Mouse (Mus musculus): ENCODE measurements around the gene Frem2. TPM values are rescaled to one million over a fixed set of nuclear protein-coding genes. Genes with fewer than 3 reads are reported as not detected.
A peak's percentile ranks its signal among the peaks of the same experiment; 100 is the strongest.

The Frem2 gene
- polyA plus RNA-seq, 1 experiment from 2014 or later = 5.8 TPM

DNA sequence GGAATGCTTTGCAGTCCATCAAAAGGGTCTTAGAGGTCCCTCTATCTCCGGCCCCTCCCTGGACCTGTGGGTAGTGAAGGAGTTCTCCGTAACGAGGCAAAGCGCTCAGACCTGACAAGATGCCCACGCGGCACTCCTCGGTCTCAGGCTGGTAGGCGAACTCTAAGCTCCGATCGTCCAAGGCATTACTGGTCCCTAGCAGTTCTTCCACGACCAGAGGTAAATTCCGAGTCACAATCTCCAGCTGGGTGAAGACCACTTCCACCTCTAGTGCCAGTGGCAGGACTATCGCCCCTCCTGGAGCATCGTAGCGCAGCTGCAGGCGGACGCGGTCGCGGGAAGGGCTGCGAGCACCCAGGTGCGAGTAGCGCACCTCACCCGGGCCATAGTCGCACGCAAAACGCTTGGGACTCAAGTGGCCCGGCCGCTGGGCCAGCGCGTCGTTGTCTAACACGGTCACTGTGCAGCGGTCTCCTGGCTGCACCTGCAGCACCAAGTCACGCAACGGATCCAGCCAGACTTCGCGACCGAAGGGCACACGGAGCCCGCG is 752 bp downstream of the Frem2 start:
- Histone ChIP-seq H3K9ac (peak overlapping the region; percentile 18; the same call in 1 of the 2 replicates), H3K9me3 (replicated peaks) (peaks cover 17% of the 10 kb centered on the region; the same call in 1 of the 2 replicates), H3K4me1 (peaks cover 24% of the 10 kb centered on the region), H3K27ac (replicated peaks) (peak overlapping the region; percentile 53), H3K4me2 (replicated peaks) (peak overlapping the region; percentile 94), H3K36me3 (peaks cover 15% of the 10 kb centered on the region), H3K27me3 (peaks cover 27% of the 10 kb centered on the region), H3K4me3 (replicated peaks) (peak overlapping the region; percentile 60)
- WGBS = under 1% methylated on average over 42 of the region's 42 CpGs
- ATAC-seq (ENCODE audit: insufficient number of reproducible peaks, low FRiP score, low TSS enrichment, low read depth) = no peak

GRCm38 (mm10) chr3:53655343-53655742 is 1.8 kb downstream of the Frem2 start:
- WGBS = 87% methylated on average over 13 of the region's 13 CpGs
- Histone ChIP-seq H3K4me3 (replicated peaks) (no peak overlapping the region), H3K4me1 (peaks cover 25% of the 10 kb centered on the region), H3K4me2 (replicated peaks) (peak overlapping the region; percentile 94; the same call in 1 of the 2 replicates), H3K9ac (no peak overlapping the region), H3K9me3 (replicated peaks) (peaks cover 17% of the 10 kb centered on the region; the same call in 1 of the 2 replicates), H3K36me3 (peaks cover 15% of the 10 kb centered on the region), H3K27me3 (peaks cover 27% of the 10 kb centered on the region), H3K27ac (replicated peaks) (no peak overlapping the region)
- ATAC-seq (ENCODE audit: insufficient number of reproducible peaks, low FRiP score, low TSS enrichment, low read depth) = no peak

DNA sequence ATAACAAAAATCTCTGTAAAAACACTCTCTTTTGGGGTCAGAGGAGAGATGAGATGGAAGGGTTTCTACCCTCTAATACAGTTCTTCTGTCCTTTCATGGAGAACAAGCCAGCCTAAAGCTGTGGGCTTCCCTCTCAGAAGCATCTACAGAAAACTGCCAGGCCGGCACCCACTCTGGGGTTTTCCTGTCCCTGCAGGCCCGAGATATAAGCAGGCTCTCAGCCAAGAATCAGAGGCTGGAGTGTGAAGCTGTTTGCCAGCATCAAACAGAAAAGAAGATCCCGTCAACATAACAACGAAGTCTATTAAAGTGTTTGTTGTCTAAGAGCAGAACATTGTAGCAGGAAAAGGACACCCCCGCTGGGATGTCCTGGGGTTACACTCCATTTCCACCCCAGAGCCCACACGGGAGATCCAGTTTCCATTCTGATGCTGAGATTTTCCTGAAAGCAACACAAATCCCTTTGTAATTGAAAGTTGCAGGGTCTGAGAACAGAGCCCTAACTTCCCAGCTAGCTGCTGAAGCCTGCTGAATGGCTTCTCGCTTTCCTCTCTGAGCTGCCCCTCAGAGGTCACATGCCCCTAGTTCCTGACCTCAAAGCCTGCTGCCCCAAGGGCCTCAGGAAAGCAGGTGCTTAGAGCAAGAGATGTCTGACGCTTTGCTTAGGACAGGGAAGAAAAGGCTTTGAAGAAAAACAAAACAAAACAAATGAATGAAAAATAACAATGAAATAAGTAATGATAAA is 7.0 kb downstream of the Frem2 start:
- no peak overlapping the region for H3K9ac ChIP-seq
- peak overlapping the region; percentile 22 for H3K4me2 ChIP-seq (replicated peaks)
- ATAC-seq (ENCODE audit: insufficient number of reproducible peaks, low FRiP score, low TSS enrichment, low read depth) = no peak
- 0 out of 2 replicates have a peak, but pooled peaks cover 8% of the 10 kb centered on the region for H3K4me1 ChIP-seq
- peak overlapping the region; percentile 66 for H3K27ac ChIP-seq (replicated peaks)
- H3K36me3 ChIP-seq = peaks cover 15% of the 10 kb centered on the region
- WGBS = 4% methylated on average over 8 of the region's 8 CpGs
- peaks cover 3% of the 10 kb centered on the region; the same call in 1 of the 2 replicates for H3K27me3 ChIP-seq
- H3K9me3 ChIP-seq (replicated peaks) = peaks cover 17% of the 10 kb centered on the region; the same call in 1 of the 2 replicates
- no peak overlapping the region; the same call in 1 of the 2 replicates for H3K4me3 ChIP-seq (replicated peaks)

GRCm38 (mm10) chr3:53649425-53649824 is 7.7 kb downstream of the Frem2 start:
- no peak for ATAC-seq (ENCODE audit: insufficient number of reproducible peaks, low FRiP score, low TSS enrichment, low read depth)
- WGBS = 45% methylated on average over 4 of the region's 4 CpGs
- Histone ChIP-seq H3K4me2 (replicated peaks) (no peak overlapping the region), H3K36me3 (peaks cover 11% of the 10 kb centered on the region), H3K4me1 (0 out of 2 replicates have a peak, but pooled peaks cover 8% of the 10 kb centered on the region), H3K27me3 (no peaks in the 10 kb centered on the region), H3K9me3 (replicated peaks) (peaks cover 10% of the 10 kb centered on the region; the same call in 1 of the 2 replicates), H3K27ac (replicated peaks) (no peak overlapping the region), H3K4me3 (replicated peaks) (no peak overlapping the region), H3K9ac (no peak overlapping the region)

DNA sequence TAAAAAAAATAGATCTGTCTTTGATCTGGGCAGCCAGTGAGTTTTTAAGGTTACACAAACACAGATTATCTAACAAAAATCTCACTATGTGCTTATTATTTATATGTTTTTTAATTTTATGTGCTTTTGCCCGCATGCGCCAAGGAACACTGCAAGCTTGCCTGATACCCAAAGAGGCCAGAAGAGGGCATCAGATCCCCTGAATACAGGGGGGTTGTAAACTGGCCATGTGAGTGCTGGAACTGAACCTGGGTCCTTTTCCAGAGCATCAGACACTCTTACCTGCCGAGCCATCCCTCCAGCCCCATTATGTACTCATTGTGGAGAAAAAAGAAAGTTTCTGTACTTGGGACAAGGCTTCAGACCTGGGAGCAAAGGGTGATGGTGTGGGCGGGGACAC is 8.3 kb downstream of the Frem2 start:
- Histone ChIP-seq H3K9me3 (replicated peaks) (peaks cover 4% of the 10 kb centered on the region; the same call in 1 of the 2 replicates), H3K27ac (replicated peaks) (no peak overlapping the region), H3K4me2 (replicated peaks) (no peak overlapping the region), H3K4me3 (replicated peaks) (no peak overlapping the region), H3K36me3 (peaks cover 6% of the 10 kb centered on the region), H3K4me1 (0 out of 2 replicates have a peak, but pooled peaks cover 8% of the 10 kb centered on the region), H3K9ac (no peak overlapping the region), H3K27me3 (no peaks in the 10 kb centered on the region)
- WGBS = 79% methylated on average over 4 of the region's 4 CpGs
- ATAC-seq (ENCODE audit: insufficient number of reproducible peaks, low FRiP score, low TSS enrichment, low read depth) = no peak

DNA sequence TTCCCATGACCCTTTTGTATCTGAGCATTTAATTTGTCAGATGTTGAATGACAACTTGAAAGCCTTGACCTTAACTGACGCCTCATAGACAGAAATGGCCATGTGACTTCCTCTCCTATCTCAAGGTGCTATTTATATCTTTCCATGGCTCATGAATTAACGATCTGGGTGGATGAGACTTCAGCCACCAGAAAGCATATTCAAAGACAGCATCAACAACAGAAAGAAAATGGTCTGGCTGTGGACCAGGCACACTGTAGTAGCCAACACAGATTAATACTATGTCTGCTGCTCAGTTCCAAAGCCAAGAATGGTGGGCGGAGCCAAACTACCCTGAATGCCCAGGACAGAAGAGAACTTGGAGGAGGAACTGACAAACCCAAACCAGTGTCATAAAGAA is 21.2 kb downstream of the Frem2 start:
- no peak for ATAC-seq (ENCODE audit: insufficient number of reproducible peaks, low FRiP score, low TSS enrichment, low read depth)
- no peaks in the 10 kb centered on the region for H3K27me3 ChIP-seq
- H3K4me1 ChIP-seq = no peaks in the 10 kb centered on the region
- 65% methylated on average over 3 of the region's 3 CpGs for WGBS
- no peak overlapping the region for H3K4me3 ChIP-seq (replicated peaks)
- H3K9ac ChIP-seq = no peak overlapping the region
- no peak overlapping the region for H3K27ac ChIP-seq (replicated peaks)
- H3K36me3 ChIP-seq = no peaks in the 10 kb centered on the region
- no peak overlapping the region for H3K4me2 ChIP-seq (replicated peaks)
- H3K9me3 ChIP-seq (replicated peaks) = no peaks in the 10 kb centered on the region

DNA sequence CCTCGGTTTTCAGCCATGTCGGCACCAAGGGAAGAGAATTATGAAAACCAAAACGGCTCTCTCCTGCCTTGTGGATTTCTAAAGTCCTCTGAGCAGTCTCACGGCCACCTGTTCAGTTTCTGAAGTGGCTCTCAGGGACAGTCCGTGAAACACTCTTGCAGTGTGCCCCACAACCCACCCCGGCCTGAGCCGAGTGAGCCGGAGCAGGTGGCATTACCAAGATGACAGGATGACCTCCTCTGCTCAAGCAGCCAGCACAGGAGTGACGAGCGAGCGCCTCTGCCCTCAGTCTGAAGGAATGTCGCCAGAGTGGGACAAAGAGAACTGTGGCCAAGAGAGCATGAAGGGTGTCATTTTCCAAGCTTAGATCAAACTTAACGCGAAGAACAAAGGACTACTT is 26.0 kb downstream of the Frem2 start:
- Histone ChIP-seq H3K9ac (no peak overlapping the region), H3K27me3 (no peaks in the 10 kb centered on the region), H3K4me1 (no peaks in the 10 kb centered on the region), H3K36me3 (no peaks in the 10 kb centered on the region), H3K27ac (replicated peaks) (no peak overlapping the region), H3K4me2 (replicated peaks) (no peak overlapping the region), H3K9me3 (replicated peaks) (no peaks in the 10 kb centered on the region), H3K4me3 (replicated peaks) (no peak overlapping the region)
- WGBS = 66% methylated on average over 14 of the region's 14 CpGs
- ATAC-seq (ENCODE audit: insufficient number of reproducible peaks, low FRiP score, low TSS enrichment, low read depth) = no peak

DNA sequence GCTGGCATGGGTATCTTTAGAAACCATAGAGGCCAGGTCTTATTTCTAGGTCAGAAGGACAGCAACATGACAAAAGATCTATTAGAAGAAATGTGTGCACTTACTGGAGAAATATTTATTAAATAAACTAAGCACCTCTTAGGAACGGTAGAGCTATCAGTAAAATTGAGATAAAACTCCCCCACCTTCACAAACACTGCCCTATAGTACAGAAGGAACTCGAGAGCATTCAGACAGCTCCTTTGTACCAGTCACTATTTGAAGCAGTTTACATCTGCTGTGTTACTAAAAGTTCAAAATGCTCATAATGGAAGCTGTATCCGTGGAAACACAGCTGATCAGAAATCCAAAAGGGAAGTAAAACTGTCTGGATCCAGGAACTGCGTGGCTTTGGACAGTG is 26.5 kb downstream of the Frem2 start:
- H3K9me3 ChIP-seq (replicated peaks) = no peaks in the 10 kb centered on the region
- H3K4me2 ChIP-seq (replicated peaks) = no peak overlapping the region
- no peaks in the 10 kb centered on the region for H3K27me3 ChIP-seq
- H3K4me3 ChIP-seq (replicated peaks) = no peak overlapping the region
- H3K27ac ChIP-seq (replicated peaks) = no peak overlapping the region
- no peak overlapping the region for H3K9ac ChIP-seq
- ATAC-seq (ENCODE audit: insufficient number of reproducible peaks, low FRiP score, low TSS enrichment, low read depth) = no peak
- no peaks in the 10 kb centered on the region for H3K36me3 ChIP-seq
- no peaks in the 10 kb centered on the region for H3K4me1 ChIP-seq
- 77% methylated on average over 4 of the region's 4 CpGs for WGBS

GRCm38 (mm10) chr3:53629966-53630365 is 27.2 kb downstream of the Frem2 start:
- no peaks in the 10 kb centered on the region for H3K9me3 ChIP-seq (replicated peaks)
- ATAC-seq (ENCODE audit: insufficient number of reproducible peaks, low FRiP score, low TSS enrichment, low read depth) = no peak
- no peaks in the 10 kb centered on the region for H3K27me3 ChIP-seq
- no peak overlapping the region for H3K9ac ChIP-seq
- no peaks in the 10 kb centered on the region for H3K36me3 ChIP-seq
- no peak overlapping the region for H3K4me2 ChIP-seq (replicated peaks)
- H3K4me1 ChIP-seq = no peaks in the 10 kb centered on the region
- no peak overlapping the region for H3K4me3 ChIP-seq (replicated peaks)
- WGBS = 85% methylated on average over 5 of the region's 5 CpGs
- H3K27ac ChIP-seq (replicated peaks) = no peak overlapping the region

DNA sequence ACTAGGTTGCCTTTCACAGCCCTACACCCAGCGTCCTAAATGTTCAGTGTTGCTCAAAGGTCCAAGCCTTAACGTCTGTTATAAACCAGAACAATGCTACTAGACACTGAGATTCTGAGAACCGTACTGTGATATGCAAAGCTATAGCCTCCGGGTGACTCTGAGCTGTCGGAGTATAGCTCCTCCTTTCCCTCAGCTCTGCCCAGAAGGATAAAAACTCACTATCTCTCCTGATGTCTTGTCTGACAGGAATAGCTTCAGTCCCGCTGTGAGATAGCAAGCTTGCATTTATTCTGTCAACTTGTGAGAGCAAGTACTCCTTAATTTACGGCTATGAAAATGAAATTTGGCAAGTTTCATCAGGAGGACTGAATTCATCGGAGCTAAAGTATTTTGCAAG is 33.9 kb downstream of the Frem2 start:
- Histone ChIP-seq H3K4me2 (replicated peaks) (no peak overlapping the region), H3K4me3 (replicated peaks) (no peak overlapping the region), H3K9me3 (replicated peaks) (no peaks in the 10 kb centered on the region), H3K27ac (replicated peaks) (no peak overlapping the region), H3K9ac (no peak overlapping the region), H3K36me3 (no peaks in the 10 kb centered on the region), H3K4me1 (no peaks in the 10 kb centered on the region), H3K27me3 (no peaks in the 10 kb centered on the region)
- WGBS = 65% methylated on average over 8 of the region's 8 CpGs
- ATAC-seq (ENCODE audit: insufficient number of reproducible peaks, low FRiP score, low TSS enrichment, low read depth) = no peak

GRCm38 (mm10) chr3:53620978-53621377 is 36.2 kb downstream of the Frem2 start:
- no peak overlapping the region for H3K4me2 ChIP-seq (replicated peaks)
- no peaks in the 10 kb centered on the region for H3K27me3 ChIP-seq
- H3K4me3 ChIP-seq (replicated peaks) = no peak overlapping the region
- no peaks in the 10 kb centered on the region for H3K9me3 ChIP-seq (replicated peaks)
- ATAC-seq (ENCODE audit: insufficient number of reproducible peaks, low FRiP score, low TSS enrichment, low read depth) = no peak
- H3K27ac ChIP-seq (replicated peaks) = no peak overlapping the region
- H3K4me1 ChIP-seq = no peaks in the 10 kb centered on the region
- H3K36me3 ChIP-seq = no peaks in the 10 kb centered on the region
- WGBS = 59% methylated on average over 3 of the region's 3 CpGs
- no peak overlapping the region for H3K9ac ChIP-seq
